Mouse (Mus musculus): ENCODE data around the gene Grid2ip. TPM values are rescaled to one million over a fixed set of nuclear protein-coding genes. Genes with fewer than 3 reads are reported as not detected.

Grid2ip gene
- polyA plus RNA-seq, 1 experiment from 2014 or later = 1.0 TPM

GRCm38 (mm10) chr5:143357564-143357963, 426 bp downstream of the Grid2ip start:
- H3K4me2 ChIP-seq (ENCODE audit: low read length) = peak overlapping the region; percentile 32
- peaks cover 6% of the 10 kb centered on the region; the same call in 1 of the 2 replicates for H3K9me3 ChIP-seq (ENCODE audit: control insufficient read depth, low read length)
- H3K27me3 ChIP-seq (replicated peaks; ENCODE audit: control insufficient read depth, insufficient read depth, low read length) = 0 out of 2 replicates have a peak, but pooled peaks cover 3% of the 10 kb centered on the region
- H3K9ac ChIP-seq (replicated peaks; ENCODE audit: low read depth, low read length) = peak overlapping the region; percentile 45; the same call in 1 of the 2 replicates
- peak; percentile 10; the same call in 1 of the 2 replicates for ATAC-seq
- peaks cover 8% of the 10 kb centered on the region for H3K4me1 ChIP-seq (replicated peaks; ENCODE audit: control insufficient read depth, insufficient read depth, low read length)
- H3K27ac ChIP-seq (ENCODE audit: low read length) = no peak overlapping the region
- WGBS = 3% methylated on average over 28 of the region's 28 CpGs
- H3K36me3 ChIP-seq (ENCODE audit: control insufficient read depth, insufficient read depth) = no peaks in the 10 kb centered on the region
- H3K4me3 ChIP-seq (replicated peaks; ENCODE audit: low read length) = 0 out of 2 replicates have a peak overlapping the region, but pooled peaks have one; percentile 11

- Histone ChIP-seq H3K27ac (ENCODE audit: low read length) (no peak overlapping the region), H3K9me3 (ENCODE audit: control insufficient read depth, low read length) (no peaks in the 10 kb centered on the region), H3K4me1 (replicated peaks; ENCODE audit: control insufficient read depth, insufficient read depth, low read length) (peaks cover 16% of the 10 kb centered on the region), H3K9ac (replicated peaks; ENCODE audit: low read depth, low read length) (no peak overlapping the region), H3K4me3 (replicated peaks; ENCODE audit: low read length) (no peak overlapping the region), H3K27me3 (replicated peaks; ENCODE audit: control insufficient read depth, insufficient read depth, low read length) (0 out of 2 replicates have a peak, but pooled peaks cover 5% of the 10 kb centered on the region), H3K4me2 (ENCODE audit: low read length) (no peak overlapping the region), H3K36me3 (ENCODE audit: control insufficient read depth, insufficient read depth) (no peaks in the 10 kb centered on the region)
- no peak for ATAC-seq
- 35% methylated on average over 7 of the region's 7 CpGs for WGBS
Observed at GRCm38 (mm10) chr5:143359263-143359662, 2.1 kb downstream of the Grid2ip start.

GRCm38 (mm10) chr5:143360000-143360399, 2.9 kb downstream of the Grid2ip start:
- H3K4me2 ChIP-seq (ENCODE audit: low read length) = no peak overlapping the region
- 72% methylated on average over 5 of the region's 5 CpGs for WGBS
- H3K4me1 ChIP-seq (replicated peaks; ENCODE audit: control insufficient read depth, insufficient read depth, low read length) = peaks cover 21% of the 10 kb centered on the region
- no peak overlapping the region for H3K27ac ChIP-seq (ENCODE audit: low read length)
- ATAC-seq = no peak
- H3K9ac ChIP-seq (replicated peaks; ENCODE audit: low read depth, low read length) = no peak overlapping the region
- peaks cover 6% of the 10 kb centered on the region; the same call in 1 of the 2 replicates for H3K27me3 ChIP-seq (replicated peaks; ENCODE audit: control insufficient read depth, insufficient read depth, low read length)
- no peaks in the 10 kb centered on the region for H3K9me3 ChIP-seq (ENCODE audit: control insufficient read depth, low read length)
- no peaks in the 10 kb centered on the region for H3K36me3 ChIP-seq (ENCODE audit: control insufficient read depth, insufficient read depth)
- no peak overlapping the region for H3K4me3 ChIP-seq (replicated peaks; ENCODE audit: low read length)

GRCm38 (mm10) chr5:143361428-143361827, 4.3 kb downstream of the Grid2ip start:
- Histone ChIP-seq H3K9ac (replicated peaks; ENCODE audit: low read depth, low read length) (no peak overlapping the region), H3K4me2 (ENCODE audit: low read length) (no peak overlapping the region), H3K4me3 (replicated peaks; ENCODE audit: low read length) (no peak overlapping the region), H3K36me3 (ENCODE audit: control insufficient read depth, insufficient read depth) (no peaks in the 10 kb centered on the region), H3K27ac (ENCODE audit: low read length) (no peak overlapping the region), H3K9me3 (ENCODE audit: control insufficient read depth, low read length) (no peaks in the 10 kb centered on the region), H3K4me1 (replicated peaks; ENCODE audit: control insufficient read depth, insufficient read depth, low read length) (peaks cover 21% of the 10 kb centered on the region), H3K27me3 (replicated peaks; ENCODE audit: control insufficient read depth, insufficient read depth, low read length) (peaks cover 12% of the 10 kb centered on the region)
- WGBS = 6% methylated on average over 7 of the region's 7 CpGs
- peak; percentile 25; the same call in 1 of the 2 replicates for ATAC-seq

- peak overlapping the region; percentile 53 for H3K4me3 ChIP-seq (replicated peaks; ENCODE audit: low read length)
- no peaks in the 10 kb centered on the region for H3K9me3 ChIP-seq (ENCODE audit: control insufficient read depth, low read length)
- 0 out of 2 replicates have a peak overlapping the region, but pooled peaks have one; percentile 19 for H3K27ac ChIP-seq (ENCODE audit: low read length)
- H3K27me3 ChIP-seq (replicated peaks; ENCODE audit: control insufficient read depth, insufficient read depth, low read length) = peaks cover 16% of the 10 kb centered on the region
- H3K9ac ChIP-seq (replicated peaks; ENCODE audit: low read depth, low read length) = peak overlapping the region; percentile 62
- WGBS = under 1% methylated on average over 47 of the region's 47 CpGs
- H3K4me2 ChIP-seq (ENCODE audit: low read length) = peak overlapping the region; percentile 84
- H3K36me3 ChIP-seq (ENCODE audit: control insufficient read depth, insufficient read depth) = no peaks in the 10 kb centered on the region
- ATAC-seq = peak; percentile 59
- H3K4me1 ChIP-seq (replicated peaks; ENCODE audit: control insufficient read depth, insufficient read depth, low read length) = peaks cover 18% of the 10 kb centered on the region
Observed at GRCm38 (mm10) chr5:143363678-143364615, 6.8 kb downstream of the Grid2ip start.

GRCm38 (mm10) chr5:143367931-143368330, 10.8 kb downstream of the Grid2ip start:
- no peak for ATAC-seq
- WGBS = 56% methylated on average over 3 of the region's 3 CpGs
- H3K27me3 ChIP-seq (replicated peaks; ENCODE audit: control insufficient read depth, insufficient read depth, low read length) = peaks cover 44% of the 10 kb centered on the region

GRCm38 (mm10) chr5:143369611-143370255, 12.6 kb downstream of the Grid2ip start:
- no peak overlapping the region for H3K27ac ChIP-seq (ENCODE audit: low read length)
- peak overlapping the region; percentile 68 for H3K4me2 ChIP-seq (ENCODE audit: low read length)
- H3K9me3 ChIP-seq (ENCODE audit: control insufficient read depth, low read length) = no peaks in the 10 kb centered on the region
- WGBS = under 1% methylated on average over 36 of the region's 36 CpGs
- H3K36me3 ChIP-seq (ENCODE audit: control insufficient read depth, insufficient read depth) = no peaks in the 10 kb centered on the region
- peak overlapping the region; percentile 42 for H3K4me3 ChIP-seq (replicated peaks; ENCODE audit: low read length)
- peaks cover 35% of the 10 kb centered on the region for H3K4me1 ChIP-seq (replicated peaks; ENCODE audit: control insufficient read depth, insufficient read depth, low read length)
- ATAC-seq = peak; percentile 34
- peak overlapping the region; percentile 53 for H3K9ac ChIP-seq (replicated peaks; ENCODE audit: low read depth, low read length)
- H3K27me3 ChIP-seq (replicated peaks; ENCODE audit: control insufficient read depth, insufficient read depth, low read length) = peaks cover 56% of the 10 kb centered on the region

More at GRCm38 (mm10) chr5:143367931-143368330, 10.8 kb downstream of the Grid2ip start:
- no peaks in the 10 kb centered on the region for H3K9me3 ChIP-seq (ENCODE audit: control insufficient read depth, low read length)
- H3K27ac ChIP-seq (ENCODE audit: low read length) = no peak overlapping the region
- H3K36me3 ChIP-seq (ENCODE audit: control insufficient read depth, insufficient read depth) = no peaks in the 10 kb centered on the region
- no peak overlapping the region for H3K4me3 ChIP-seq (replicated peaks; ENCODE audit: low read length)
- no peak overlapping the region for H3K9ac ChIP-seq (replicated peaks; ENCODE audit: low read depth, low read length)
- H3K4me1 ChIP-seq (replicated peaks; ENCODE audit: control insufficient read depth, insufficient read depth, low read length) = peaks cover 43% of the 10 kb centered on the region
- no peak overlapping the region for H3K4me2 ChIP-seq (ENCODE audit: low read length)

- no peaks in the 10 kb centered on the region for H3K9me3 ChIP-seq (ENCODE audit: control insufficient read depth, low read length)
- peak; percentile 71 for ATAC-seq
- 13% methylated on average over 17 of the region's 17 CpGs for WGBS
- H3K4me1 ChIP-seq (replicated peaks; ENCODE audit: control insufficient read depth, insufficient read depth, low read length) = peaks cover 34% of the 10 kb centered on the region
- peak overlapping the region; percentile 53 for H3K9ac ChIP-seq (replicated peaks; ENCODE audit: low read depth, low read length)
- H3K27ac ChIP-seq (ENCODE audit: low read length) = no peak overlapping the region
- peak overlapping the region; percentile 42 for H3K4me3 ChIP-seq (replicated peaks; ENCODE audit: low read length)
- H3K4me2 ChIP-seq (ENCODE audit: low read length) = peak overlapping the region; percentile 68
- no peaks in the 10 kb centered on the region for H3K36me3 ChIP-seq (ENCODE audit: control insufficient read depth, insufficient read depth)
- peaks cover 52% of the 10 kb centered on the region for H3K27me3 ChIP-seq (replicated peaks; ENCODE audit: control insufficient read depth, insufficient read depth, low read length)
Observed at GRCm38 (mm10) chr5:143370416-143371145, 13.4 kb downstream of the Grid2ip start.
